Mouse (Mus musculus) G1E (cell line): ENCODE measurements at regions not wholly inside any gene's neighbourhood (a gene's known extent, or its start where the extent isn't known, plus 50 kb on each side); places are given as distances from the start of the nearest gene placed in this dataset.

Source experiments
- CTCF ChIP-seq: IDR thresholded peaks from 2 replicates; pipeline ENCODE4 v1.5.1; 2012; ENCODE audit warnings: low read depth, low read length, inconsistent platforms, mixed read lengths
- GATA1 ChIP-seq: IDR thresholded peaks from 2 replicates; pipeline ENCODE4 v1.6.1; 2012; ENCODE audit warnings: borderline replicate concordance, low read length, inconsistent platforms, mixed read lengths
- GATA2 ChIP-seq: IDR thresholded peaks from 2 replicates; pipeline ENCODE4 v1.6.1; 2012; ENCODE audit warnings: low read depth, low read length, inconsistent platforms, borderline replicate concordance
- POLR2AphosphoS5 ChIP-seq: IDR thresholded peaks from 2 replicates; pipeline ENCODE4 v1.6.1; 2012; ENCODE audit warnings: low read depth, low read length, inconsistent platforms; ENCODE audit not compliant: insufficient replicate concordance

- no peak for TF ChIP-seq GATA1
- TF ChIP-seq POLR2AphosphoS5 = no peak
- TF ChIP-seq CTCF = no peak
- no peak for TF ChIP-seq GATA2
These were observed 447.5 kb downstream of the Gsdmc2 start for GRCm38 (mm10) chr15:63397485-63397884.
